Mouse (Mus musculus): ENCODE measurements at regions not wholly inside any gene's neighbourhood (a gene's known extent, or its start where the extent isn't known, plus 50 kb on each side); places are given as distances from the start of the nearest gene placed in this dataset.

- TF ChIP-seq POLR2A (IDR thresholded peaks at IDR 0.05; ENCODE audit: extremely low read depth, insufficient read depth, low read length) (no peak), CTCF (IDR thresholded peaks at IDR 0.05; ENCODE audit: extremely low read depth, insufficient read depth, low read length) (no peak)
Observed at GRCm38 (mm10) chr15:90333766-90334165, 109.7 kb downstream of the Alg10b start.
